Mouse (Mus musculus): Measurements from ENCODE around the gene Prss53.

GRCm38 (mm10) chr7:127908656-127909055, 17.9 kb upstream of the Prss53 start:
- TF ChIP-seq CTCF (IDR thresholded peaks at IDR 0.05; ENCODE audit: low read depth) = no peak
- no peak for TF ChIP-seq EP300 (IDR thresholded peaks at IDR 0.05; ENCODE audit: low read depth)

Measured in liver, postnatal 0 days (tissue).